Mouse (Mus musculus) heart, embryonic 12.5 days (tissue): ENCODE measurements around the gene Tbc1d21. TPM values are rescaled to one million over a fixed set of nuclear protein-coding genes. Genes with fewer than 3 reads are reported as not detected.

Experiments
- ATAC-seq: fragments of 200-750 bp; cut with Nextera tagmentation; 2 replicates; pipeline ENCODE4 v1.8.0; 2017; ENCODE audit warnings: moderate TSS enrichment, moderate library complexity; ENCODE audit not compliant: insufficient number of reproducible peaks, low FRiP score
- H3K27ac ChIP-seq: fragments of 300-500 bp; sonication (generic); 2 replicates; pipeline ENCODE4 v1.5.1; 2016; ENCODE audit warnings: mild to moderate bottlenecking, moderate library complexity; ENCODE audit not compliant: poor library complexity, severe bottlenecking
- H3K27me3 ChIP-seq: fragments of 300-500 bp; sonication (generic); replicated peaks from 2 replicates; pipeline ENCODE4 v1.6.1; 2016; ENCODE audit warnings: mild to moderate bottlenecking, moderate library complexity
- H3K36me3 ChIP-seq: fragments of 300-500 bp; sonication (generic); 2 replicates; pipeline ENCODE4 v1.6.1; 2016; ENCODE audit warnings: mild to moderate bottlenecking, moderate library complexity
- H3K4me1 ChIP-seq: fragments of 300-500 bp; sonication (generic); replicated peaks from 2 replicates; pipeline ENCODE4 v1.6.1; 2016; ENCODE audit warnings: mild to moderate bottlenecking
- H3K4me2 ChIP-seq: fragments of 300-500 bp; sonication (generic); 2 replicates; pipeline ENCODE4 v1.6.1; 2016; ENCODE audit warnings: mild to moderate bottlenecking, moderate library complexity
- H3K4me3 ChIP-seq: fragments of 300-500 bp; sonication (generic); 2 replicates; pipeline ENCODE4 v1.5.1; 2016; ENCODE audit warnings: mild to moderate bottlenecking
- H3K9ac ChIP-seq: fragments of 300-500 bp; sonication (generic); 2 replicates; pipeline ENCODE4 v1.6.1; 2016; ENCODE audit warnings: mild to moderate bottlenecking, moderate library complexity
- H3K9me3 ChIP-seq: fragments of 300-500 bp; sonication (generic); replicated peaks from 2 replicates; pipeline ENCODE4 v1.6.1; 2016; ENCODE audit warnings: mild to moderate bottlenecking, moderate library complexity
- WGBS: fragments of 180-500 bp; shearing (Covaris S2); methylation state at CpG from one replicate; pipeline ENCODE4 v1.1.7; 2016; 5-methylcytosine and 5-hydroxymethylcytosine counted together
- polyA plus RNA-seq: library from polyadenylated mRNA; unstranded; fragments of >200 nt; fragmentation: Nextera tagmentation; extraction: Ambion mirVana; gene quantifications from 2 replicates; pipeline ENCODE4 v1.2.1, GENCODE M21; 2016

Tbc1d21 gene
- polyA plus RNA-seq, 1 experiment from 2014 or later, result not detected

DNA sequence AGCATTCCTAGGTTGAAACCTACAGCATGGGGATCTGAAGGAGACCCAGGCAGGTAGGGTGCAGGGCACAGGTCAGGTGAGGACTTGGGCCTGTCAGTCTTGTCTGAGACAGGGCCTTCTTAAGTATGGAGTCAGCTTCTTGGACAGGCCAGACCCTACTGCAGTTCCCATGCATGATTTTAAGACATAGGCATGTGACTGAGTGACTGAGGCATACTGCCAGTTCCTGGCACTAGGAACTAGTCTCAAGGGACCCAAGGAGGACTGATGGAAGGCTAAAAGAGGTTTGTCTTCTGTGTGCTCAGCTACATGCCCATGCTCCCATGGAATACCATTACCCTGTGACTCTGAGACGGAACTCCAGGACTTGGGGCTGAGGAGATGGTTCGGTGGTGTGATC, 54.4 kb downstream of the Tbc1d21 start:
- no peak for ATAC-seq
- Histone ChIP-seq H3K9me3 (no peaks in the 10 kb centered on the region), H3K36me3 (no peaks in the 10 kb centered on the region), H3K4me2 (no peak overlapping the region), H3K27ac (peak overlapping the region; percentile 55; the same call in 1 of the 2 replicates), H3K27me3 (no peaks in the 10 kb centered on the region; the same call in 1 of the 2 replicates), H3K4me3 (no peak overlapping the region), H3K4me1 (peaks cover 53% of the 10 kb centered on the region), H3K9ac (no peak overlapping the region)
- WGBS, result 91% methylated on average over 2 of the region's 2 CpGs

DNA sequence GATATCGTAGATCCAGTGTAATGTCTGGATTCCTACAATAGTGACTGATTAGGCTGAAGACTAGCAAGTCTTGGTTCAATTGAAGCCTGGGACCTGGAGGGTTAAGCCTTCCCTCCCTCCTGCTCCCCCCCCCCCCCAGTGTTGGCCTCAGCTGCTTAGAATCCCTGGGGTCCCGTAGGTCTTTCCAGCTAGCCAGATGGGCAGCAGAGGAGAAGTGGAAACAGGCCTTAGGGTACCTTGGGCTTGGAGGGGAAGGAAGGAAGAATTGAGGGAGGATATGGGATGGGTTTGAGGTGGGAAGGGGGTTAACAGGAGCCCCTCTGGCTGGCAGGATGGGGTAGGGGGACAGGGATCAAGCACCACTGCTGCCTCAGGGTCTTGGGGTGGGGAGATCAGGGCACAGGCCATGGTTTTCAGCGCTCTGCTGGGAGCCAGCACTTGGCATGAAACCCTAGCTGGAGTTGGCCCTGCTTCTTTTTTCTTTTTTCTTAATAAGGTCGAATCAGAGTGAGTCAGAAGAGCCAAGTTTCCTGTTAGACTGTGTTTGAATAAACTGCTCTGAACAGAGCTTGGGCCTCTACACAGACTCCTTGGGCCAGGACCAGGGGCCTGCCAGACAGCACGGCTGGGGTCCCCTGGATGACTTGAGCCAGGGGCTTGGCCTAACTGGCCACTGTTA, 55.4 kb downstream of the Tbc1d21 start:
- ATAC-seq, result no peak
- Histone ChIP-seq H3K36me3 (no peaks in the 10 kb centered on the region), H3K27me3 (no peaks in the 10 kb centered on the region; the same call in 1 of the 2 replicates), H3K4me1 (peaks cover 60% of the 10 kb centered on the region), H3K9ac (peak overlapping the region; percentile 32), H3K9me3 (no peaks in the 10 kb centered on the region), H3K27ac (peak overlapping the region; percentile 55), H3K4me2 (no peak overlapping the region), H3K4me3 (no peak overlapping the region)
- WGBS, result 46% methylated on average over 5 of the region's 5 CpGs

DNA sequence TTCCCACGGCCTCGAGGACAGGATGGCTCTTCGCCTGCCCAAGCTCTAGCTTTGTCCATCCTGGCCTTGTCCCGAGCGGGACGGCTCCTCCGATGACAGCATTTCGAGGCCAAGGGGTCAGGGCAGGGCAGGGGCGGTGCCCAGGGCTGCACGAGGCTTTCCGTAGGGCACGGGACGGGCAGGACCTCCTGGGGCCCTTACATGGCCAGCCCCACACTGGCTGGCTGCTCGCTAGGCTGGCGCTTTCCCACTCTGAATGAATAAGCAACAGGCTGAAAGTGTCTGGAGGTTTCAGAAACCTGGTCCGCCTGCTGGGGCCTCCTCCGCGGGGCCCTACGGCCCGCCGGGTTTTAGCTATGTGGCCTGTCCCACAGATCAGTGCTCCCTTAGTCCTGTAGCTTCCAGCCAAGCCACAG, 57.3 kb downstream of the Tbc1d21 start, which contains the start of gene Loxl1:
Gene Loxl1 (minus strand): TSS at position 243 of the 416 bp plus-strand sequence.
- Histone ChIP-seq H3K27ac (peak within 1 kb of the TSS; percentile 71), H3K9me3 (no peaks in the 10 kb centered on the region), H3K9ac (peak within 1 kb of the TSS; percentile 81), H3K4me1 (peaks cover 78% of the 10 kb centered on the region), H3K36me3 (no peaks in the 10 kb centered on the region), H3K4me3 (peak within 1 kb of the TSS; percentile 58), H3K27me3 (no peaks in the 10 kb centered on the region; the same call in 1 of the 2 replicates), H3K4me2 (peak within 1 kb of the TSS; percentile 73)
- ATAC-seq, result peak; percentile 34
- 3% methylated on average over 21 of the region's 21 CpGs for WGBS

DNA sequence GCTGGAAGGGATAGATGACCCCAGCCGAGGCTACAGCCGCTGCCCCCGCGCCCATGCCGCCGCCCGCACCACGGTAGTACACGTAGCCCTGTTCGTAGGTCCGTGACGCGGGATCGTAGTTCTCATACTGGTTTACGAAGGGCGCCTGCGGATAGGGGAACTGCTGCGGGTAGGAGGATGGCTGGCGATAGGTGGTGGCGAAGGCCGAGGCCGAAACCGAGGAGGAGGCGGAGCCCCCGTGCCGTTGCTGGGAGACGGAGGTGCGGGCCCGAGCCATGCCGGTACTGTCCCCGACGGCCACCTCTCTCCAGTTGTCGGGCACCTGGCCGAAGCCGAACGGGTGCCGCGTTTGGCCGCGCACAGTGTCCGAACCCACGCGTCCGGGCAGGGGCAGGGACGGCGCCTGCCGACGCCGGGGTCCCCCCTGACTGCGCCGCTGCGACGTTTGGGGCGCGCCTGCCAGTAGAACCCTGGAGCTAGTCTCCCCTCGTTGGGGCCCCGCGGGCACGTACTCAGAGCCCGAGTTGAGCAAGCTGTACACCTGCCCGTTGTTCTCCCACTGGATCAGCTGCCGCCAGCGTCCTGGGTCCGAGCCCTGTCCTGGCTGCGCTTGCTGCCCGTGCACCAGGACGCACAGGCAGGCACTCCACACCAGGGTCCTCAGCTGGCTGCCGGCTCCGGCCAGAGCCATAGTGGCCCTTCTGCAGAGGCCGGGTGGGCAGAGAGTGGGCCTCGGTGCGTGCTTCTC, 57.9 kb downstream of the Tbc1d21 start:
- peak; percentile 1; the same call in 1 of the 2 replicates for ATAC-seq

DNA sequence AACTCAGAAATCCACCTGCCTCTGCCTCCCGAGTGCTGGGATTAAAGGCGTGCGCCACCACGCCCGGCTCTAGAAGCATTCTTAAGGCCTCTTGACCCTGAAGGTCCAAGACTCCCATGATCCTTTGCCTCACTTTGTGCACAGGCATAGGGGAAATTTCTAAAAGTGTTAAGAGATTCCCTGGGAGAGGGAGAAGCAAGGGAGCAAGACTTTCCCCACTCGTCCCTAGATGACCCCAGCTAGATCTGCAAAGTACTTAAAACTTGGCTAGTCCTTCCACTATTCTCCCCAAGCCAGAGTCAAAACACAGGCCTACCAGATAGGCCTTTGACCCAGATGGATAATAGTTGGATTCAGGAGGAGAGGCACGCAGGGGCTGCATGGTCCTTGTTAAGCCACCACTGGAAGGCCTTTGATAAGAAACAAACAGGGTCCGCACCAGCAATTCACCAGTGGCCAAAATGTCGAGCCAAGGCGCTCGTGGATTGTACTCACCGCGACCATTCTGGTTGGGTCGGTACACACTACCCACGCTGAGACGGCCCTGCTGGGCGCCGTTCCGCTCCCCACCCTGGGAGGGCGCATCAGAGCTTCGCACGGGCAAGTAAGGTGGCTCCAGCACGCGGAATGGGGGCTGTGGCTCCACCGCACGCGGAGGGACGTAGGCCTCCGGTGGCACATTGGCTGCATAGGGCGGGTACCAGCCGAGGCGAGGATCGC, 58.9 kb downstream of the Tbc1d21 start:
- ATAC-seq, result 0 out of 2 replicates have a peak, but pooled peaks have one; percentile 5

More for the DNA sequence above, 57.9 kb downstream of the Tbc1d21 start:
- peak overlapping the region; percentile 73 for H3K4me2 ChIP-seq
- peak overlapping the region; percentile 58 for H3K4me3 ChIP-seq
- H3K36me3 ChIP-seq, result no peaks in the 10 kb centered on the region
- no peaks in the 10 kb centered on the region; the same call in 1 of the 2 replicates for H3K27me3 ChIP-seq
- H3K27ac ChIP-seq, result peak overlapping the region; percentile 71
- peaks cover 83% of the 10 kb centered on the region for H3K4me1 ChIP-seq
- no peaks in the 10 kb centered on the region for H3K9me3 ChIP-seq
- peak overlapping the region; percentile 81 for H3K9ac ChIP-seq
- WGBS, result under 1% methylated on average over 72 of the region's 72 CpGs

DNA sequence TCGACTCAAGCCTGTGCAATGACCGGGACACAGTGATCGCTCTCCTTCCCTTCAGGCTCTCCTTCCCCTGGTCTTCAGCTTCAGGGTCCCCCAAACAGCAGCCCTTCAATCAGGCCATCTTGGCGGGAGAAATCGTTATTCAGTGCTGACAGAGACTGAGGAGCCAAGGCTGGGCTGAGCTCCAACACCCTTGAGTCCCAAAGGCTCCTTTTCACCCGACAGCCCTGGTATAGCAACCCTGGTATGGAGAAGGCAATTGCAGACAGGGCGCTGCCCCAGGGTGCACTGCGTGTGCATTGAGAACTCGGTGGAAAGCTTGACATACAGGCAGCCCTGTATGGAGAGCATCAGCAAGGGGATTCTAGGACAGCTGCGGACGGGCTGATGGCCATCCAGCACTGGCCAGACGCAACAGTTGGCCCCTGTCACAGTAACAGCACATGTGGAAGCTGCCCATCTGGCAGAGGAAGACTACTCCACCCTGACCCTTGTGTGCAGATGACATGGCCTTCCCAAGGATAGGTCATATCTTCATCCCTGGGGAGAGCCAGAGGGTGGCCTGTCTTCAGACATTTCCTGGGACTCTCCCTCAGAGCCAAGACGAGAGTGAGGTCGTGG, 60.1 kb downstream of the Tbc1d21 start:
- 0 out of 2 replicates have a peak overlapping the region, but pooled peaks have one; percentile 10 for H3K27ac ChIP-seq
- H3K36me3 ChIP-seq, result no peaks in the 10 kb centered on the region
- H3K4me3 ChIP-seq, result peak overlapping the region; percentile 11
- peak overlapping the region; percentile 33; the same call in 1 of the 2 replicates for H3K9ac ChIP-seq
- H3K9me3 ChIP-seq, result no peaks in the 10 kb centered on the region
- no peak for ATAC-seq
- H3K4me1 ChIP-seq, result peaks cover 91% of the 10 kb centered on the region
- peak overlapping the region; percentile 52 for H3K4me2 ChIP-seq
- no peaks in the 10 kb centered on the region; the same call in 1 of the 2 replicates for H3K27me3 ChIP-seq
- WGBS, result 74% methylated on average over 14 of the region's 14 CpGs

More for the DNA sequence above, 58.9 kb downstream of the Tbc1d21 start:
- H3K9me3 ChIP-seq, result no peaks in the 10 kb centered on the region
- H3K36me3 ChIP-seq, result no peaks in the 10 kb centered on the region
- H3K27me3 ChIP-seq, result no peaks in the 10 kb centered on the region; the same call in 1 of the 2 replicates
- H3K27ac ChIP-seq, result peak overlapping the region; percentile 71; the same call in 1 of the 2 replicates
- H3K9ac ChIP-seq, result peak overlapping the region; percentile 81
- WGBS, result 49% methylated on average over 33 of the region's 33 CpGs
- H3K4me3 ChIP-seq, result peak overlapping the region; percentile 58
- H3K4me2 ChIP-seq, result peak overlapping the region; percentile 73
- H3K4me1 ChIP-seq, result peaks cover 85% of the 10 kb centered on the region

Other genes starting within 250 kb of the Tbc1d21 start
- 8.5 and 8.6 TPM in 2 replicates for gene Islr, start 166.1 kb downstream of the Tbc1d21 start, polyA plus RNA-seq
- 0.05 TPM in 1 of 2 replicates, not detected in the other for gene Islr2, start 166.1 kb downstream of the Tbc1d21 start, polyA plus RNA-seq
- 15.2 and 15.5 TPM in 2 replicates for gene Pml, start 120.7 kb downstream of the Tbc1d21 start, polyA plus RNA-seq
- 24.0 and 24.7 TPM in 2 replicates for gene Stoml1, start 117.3 kb downstream of the Tbc1d21 start, polyA plus RNA-seq
- 57.4 and 62.4 TPM in 2 replicates for gene Loxl1, start 57.3 kb downstream of the Tbc1d21 start, polyA plus RNA-seq
- 0.97 and 1.3 TPM in 2 replicates for gene Insyn1, start 118.1 kb upstream of the Tbc1d21 start, polyA plus RNA-seq
- 39.2 and 42.4 TPM in 2 replicates for gene Cd276, start 185.0 kb upstream of the Tbc1d21 start, polyA plus RNA-seq
- gene Nptn, start 211.8 kb upstream of the Tbc1d21 start, polyA plus RNA-seq, result 122 and 131 TPM in 2 replicates